8 mouse cellular contexts compared by ENCODE assay signal in the genomic region with DNA sequence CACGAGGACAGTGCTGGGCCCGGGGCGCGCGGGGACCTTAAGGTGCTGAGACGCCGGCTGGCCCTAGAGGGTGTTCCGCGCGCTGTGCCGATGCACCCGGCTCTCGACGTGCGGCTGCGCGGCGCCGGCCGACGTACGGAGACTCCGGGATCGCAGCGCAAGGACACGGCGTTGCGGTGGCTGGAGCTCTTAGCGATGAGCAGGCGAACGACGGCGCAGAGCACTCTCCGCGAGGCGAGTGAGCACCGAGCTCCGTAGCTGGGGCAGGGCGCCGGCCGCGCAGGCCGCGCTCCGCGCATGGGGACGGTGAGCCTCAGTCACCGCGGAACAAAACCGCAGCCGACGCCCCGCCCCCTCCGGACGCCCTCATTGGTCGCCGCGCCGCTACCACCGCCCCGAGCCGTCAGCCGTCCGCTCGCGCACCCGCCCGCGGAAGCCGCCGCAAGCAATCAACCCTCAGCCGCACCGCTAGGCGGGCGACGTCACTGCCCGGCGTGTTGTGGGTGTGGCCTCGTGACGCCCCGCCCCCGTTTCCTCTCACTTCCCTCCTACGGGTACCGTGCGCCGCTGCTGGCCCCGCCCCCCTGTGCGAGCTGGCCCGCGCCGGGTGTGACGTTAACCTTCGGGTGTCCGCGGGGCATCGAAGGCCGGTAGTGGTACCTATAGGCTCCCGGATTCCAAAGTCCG. TPM values are rescaled to one million over a fixed set of nuclear protein-coding genes. Genes with fewer than 3 reads are reported as not detected.
DNase-seq lines count a peak whose midpoint lies in the region; ATAC-seq and TF ChIP-seq lines count a peak whose summit lies in the region.

Fam53a (minus strand) TSS at position 335 of the 687 bp plus-strand sequence.
Gm9903 (plus strand) TSS at position 625 of the 687 bp plus-strand sequence.

- under 1% methylated on average over 91 of the region's 99 CpGs for WGBS in forebrain, embryonic 11.5 days
- under 1% methylated on average over 96 of the region's 99 CpGs for WGBS in heart, embryonic 16.5 days
- under 1% methylated on average over 99 of the region's 99 CpGs for WGBS in liver, embryonic 15.5 days (ENCODE audit: insufficient replicate concordance)
- WGBS in neural tube, embryonic 11.5 days, result under 1% methylated on average over 77 of the region's 99 CpGs
- under 1% methylated on average over 84 of the region's 99 CpGs for WGBS in stomach, embryonic 16.5 days

- H3K9me3 ChIP-seq in E14TG2a.4 (ENCODE audit: low read length), result no peaks in the 10 kb centered on the region
- no peaks in the 10 kb centered on the region for H3K9me3 ChIP-seq in forebrain, embryonic 11.5 days (ENCODE audit: control insufficient read depth, low read length)
- H3K9me3 ChIP-seq in heart, embryonic 16.5 days (replicated peaks; ENCODE audit: control insufficient read depth, low read length), result no peaks in the 10 kb centered on the region
- no peaks in the 10 kb centered on the region for H3K9me3 ChIP-seq in liver, embryonic 15.5 days (replicated peaks)
- no peaks in the 10 kb centered on the region for H3K9me3 ChIP-seq in neural tube, embryonic 11.5 days (ENCODE audit: control insufficient read depth, low read length)
- no peaks in the 10 kb centered on the region for H3K9me3 ChIP-seq in stomach, embryonic 16.5 days (replicated peaks; ENCODE audit: control insufficient read depth, low read length)

- TF ChIP-seq CTCF in E14TG2a.4 (conservative IDR thresholded peaks at IDR 0.05; ENCODE audit: low read length), result no peak

- peaks cover 22% of the 10 kb centered on the region for H3K36me3 ChIP-seq in E14TG2a.4 (ENCODE audit: insufficient read depth, low read length)
- H3K36me3 ChIP-seq in forebrain, embryonic 11.5 days (ENCODE audit: control insufficient read depth, insufficient read depth, low read length), result no peaks in the 10 kb centered on the region
- no peaks in the 10 kb centered on the region for H3K36me3 ChIP-seq in heart, embryonic 16.5 days (ENCODE audit: control insufficient read depth, insufficient read depth)
- H3K36me3 ChIP-seq in liver, embryonic 15.5 days (replicated peaks), result peaks cover under 1% of the 10 kb centered on the region
- H3K36me3 ChIP-seq in neural tube, embryonic 11.5 days (ENCODE audit: control insufficient read depth, insufficient read depth, low read length), result no peaks in the 10 kb centered on the region
- no peaks in the 10 kb centered on the region for H3K36me3 ChIP-seq in stomach, embryonic 16.5 days (ENCODE audit: control insufficient read depth, insufficient read depth, low read length)

- peak; percentile 93 for DNase-seq in c-Kit-positive CD71-positive TER-119-negative erythroid progenitor cells, embryonic 14.5 days (ENCODE audit: low read depth)
- DNase-seq in forebrain, embryonic 11.5 days (ENCODE audit: low spot score), result peak; percentile 100
- peak; percentile 100 for DNase-seq in kidney, postnatal 36 days
- DNase-seq in neural tube, embryonic 11.5 days (ENCODE audit: low spot score), result peak; percentile 99

- H3K4me1 ChIP-seq in E14TG2a.4 (replicated peaks; ENCODE audit: low read depth, low read length), result peaks cover 33% of the 10 kb centered on the region
- H3K4me1 ChIP-seq in forebrain, embryonic 11.5 days (replicated peaks; ENCODE audit: control insufficient read depth, insufficient read depth, low read length), result no peaks in the 10 kb centered on the region; the same call in 1 of the 2 replicates
- H3K4me1 ChIP-seq in heart, embryonic 16.5 days (ENCODE audit: control insufficient read depth, insufficient read depth, low read length), result peaks cover 23% of the 10 kb centered on the region
- H3K4me1 ChIP-seq in liver, embryonic 15.5 days (replicated peaks), result peaks cover 41% of the 10 kb centered on the region
- H3K4me1 ChIP-seq in neural tube, embryonic 11.5 days (ENCODE audit: control insufficient read depth, insufficient read depth, low read length), result peaks cover 7% of the 10 kb centered on the region; the same call in 1 of the 2 replicates
- H3K4me1 ChIP-seq in stomach, embryonic 16.5 days (ENCODE audit: control insufficient read depth, insufficient read depth, low read length), result peaks cover 18% of the 10 kb centered on the region

- H3K4me2 ChIP-seq in forebrain, embryonic 11.5 days (ENCODE audit: low read depth, low read length, severe bottlenecking), result peak within 1 kb of the TSS; percentile 90
- H3K4me2 ChIP-seq in heart, embryonic 16.5 days (ENCODE audit: low read depth, low read length), result peak within 1 kb of the TSS; percentile 91
- H3K4me2 ChIP-seq in liver, embryonic 15.5 days, result peak within 1 kb of the TSS; percentile 96
- peak within 1 kb of the TSS; percentile 73 for H3K4me2 ChIP-seq in neural tube, embryonic 11.5 days (ENCODE audit: low read depth)
- H3K4me2 ChIP-seq in stomach, embryonic 16.5 days (ENCODE audit: low read depth, low read length), result peak within 1 kb of the TSS; percentile 95

- peak within 1 kb of the TSS; percentile 81 for H3K9ac ChIP-seq in forebrain, embryonic 11.5 days (ENCODE audit: low read length)
- H3K9ac ChIP-seq in heart, embryonic 16.5 days (ENCODE audit: low read length), result peak within 1 kb of the TSS; percentile 85
- H3K9ac ChIP-seq in liver, embryonic 15.5 days, result peak within 1 kb of the TSS; percentile 90
- H3K9ac ChIP-seq in neural tube, embryonic 11.5 days (ENCODE audit: low read length), result peak within 1 kb of the TSS; percentile 73
- H3K9ac ChIP-seq in stomach, embryonic 16.5 days (ENCODE audit: low read length), result peak within 1 kb of the TSS; percentile 89

- H3K4me3 ChIP-seq in E14TG2a.4 (replicated peaks; ENCODE audit: low read length), result peak within 1 kb of the TSS; percentile 95
- peak within 1 kb of the TSS; percentile 75 for H3K4me3 ChIP-seq in forebrain, embryonic 11.5 days (ENCODE audit: low read depth, low read length)
- H3K4me3 ChIP-seq in heart, embryonic 16.5 days (ENCODE audit: low read length), result peak within 1 kb of the TSS; percentile 73
- peak within 1 kb of the TSS; percentile 88 for H3K4me3 ChIP-seq in liver, embryonic 15.5 days (replicated peaks)
- H3K4me3 ChIP-seq in neural tube, embryonic 11.5 days (ENCODE audit: low read depth, low read length), result peak within 1 kb of the TSS; percentile 61
- H3K4me3 ChIP-seq in stomach, embryonic 16.5 days (replicated peaks; ENCODE audit: low read length), result peak within 1 kb of the TSS; percentile 95

- no peaks in the 10 kb centered on the region; the same call in 1 of the 2 replicates for H3K27me3 ChIP-seq in E14TG2a.4 (ENCODE audit: insufficient read depth, low read length)
- H3K27me3 ChIP-seq in forebrain, embryonic 11.5 days (ENCODE audit: control insufficient read depth, insufficient read depth, low read length), result no peaks in the 10 kb centered on the region
- no peaks in the 10 kb centered on the region for H3K27me3 ChIP-seq in heart, embryonic 16.5 days (ENCODE audit: control insufficient read depth, insufficient read depth, low read length)
- H3K27me3 ChIP-seq in liver, embryonic 15.5 days, result no peaks in the 10 kb centered on the region
- no peaks in the 10 kb centered on the region for H3K27me3 ChIP-seq in neural tube, embryonic 11.5 days (ENCODE audit: control insufficient read depth, insufficient read depth, low read length)
- no peaks in the 10 kb centered on the region for H3K27me3 ChIP-seq in stomach, embryonic 16.5 days (ENCODE audit: control insufficient read depth, insufficient read depth, low read length)

- peak within 1 kb of the TSS; percentile 77 for H3K27ac ChIP-seq in forebrain, embryonic 11.5 days (ENCODE audit: low read depth, low read length)
- H3K27ac ChIP-seq in heart, embryonic 16.5 days (ENCODE audit: low read length), result peak within 1 kb of the TSS; percentile 91
- peak within 1 kb of the TSS; percentile 92 for H3K27ac ChIP-seq in liver, embryonic 15.5 days (replicated peaks)
- peak within 1 kb of the TSS; percentile 76 for H3K27ac ChIP-seq in neural tube, embryonic 11.5 days (ENCODE audit: low read depth, low read length)
- H3K27ac ChIP-seq in stomach, embryonic 16.5 days (ENCODE audit: low read length), result peak within 1 kb of the TSS; percentile 93

- peak; percentile 95 for ATAC-seq in forebrain, embryonic 11.5 days (replicated peaks; ENCODE audit: low FRiP score)
- peak; percentile 97 for ATAC-seq in heart, embryonic 16.5 days (replicated peaks; ENCODE audit: extremely low read depth, insufficient read depth, low FRiP score)
- ATAC-seq in liver, embryonic 15.5 days (ENCODE audit: insufficient read depth), result peak; percentile 95
- ATAC-seq in neural tube, embryonic 11.5 days (ENCODE audit: insufficient read depth, low FRiP score, low TSS enrichment), result peak; percentile 95
- peak; percentile 97 for ATAC-seq in stomach, embryonic 16.5 days (ENCODE audit: insufficient read depth, low FRiP score)

RNA-seq across cellular contexts. Expression of gene Fam53a, which starts in this region (rescaled TPM):
- 71.4 and 74.4 TPM in 2 replicates for polyA plus RNA-seq in forebrain, embryonic 11.5 days (2014; fragmentation: Nextera tagmentation; extraction: Ambion mirVana)
- polyA plus RNA-seq in heart, embryonic 16.5 days (2015; fragmentation: Nextera tagmentation; extraction: Ambion mirVana), result 52.2 and 56.2 TPM in 2 replicates
- 18.3 and 19.7 TPM in 2 replicates for polyA plus RNA-seq in liver, embryonic 15.5 days (2015; fragmentation: Nextera tagmentation; extraction: Ambion mirVana)
- 53.4 and 59.3 TPM in 2 replicates for polyA plus RNA-seq in neural tube, embryonic 11.5 days (2014; fragmentation: Nextera tagmentation; extraction: Ambion mirVana)
- polyA plus RNA-seq in stomach, embryonic 16.5 days (2015; fragmentation: Nextera tagmentation; extraction: Ambion mirVana), result 50.3 and 53.3 TPM in 2 replicates

RNA-seq across cellular contexts. Expression of gene Gm9903, which starts in this region (rescaled TPM):
- 0.48 and 0.55 TPM in 2 replicates for polyA plus RNA-seq in forebrain, embryonic 11.5 days (2014; fragmentation: Nextera tagmentation; extraction: Ambion mirVana)
- 0.65 and 1.00 TPM in 2 replicates for polyA plus RNA-seq in heart, embryonic 16.5 days (2015; fragmentation: Nextera tagmentation; extraction: Ambion mirVana)
- polyA plus RNA-seq in liver, embryonic 15.5 days (2015; fragmentation: Nextera tagmentation; extraction: Ambion mirVana), result 0.08 TPM in 2 replicates
- polyA plus RNA-seq in neural tube, embryonic 11.5 days (2014; fragmentation: Nextera tagmentation; extraction: Ambion mirVana), result 0.58 and 0.77 TPM in 2 replicates
- 0.27 and 0.51 TPM in 2 replicates for polyA plus RNA-seq in stomach, embryonic 16.5 days (2015; fragmentation: Nextera tagmentation; extraction: Ambion mirVana)

Comparison
In these comparisons a context has a peak if more than half of its experiments do, and no peak if none do; other contexts are left out.
1. Peak in every context shown above with its lines: DNase-seq, ATAC-seq, H3K4me3 ChIP-seq and H3K27ac ChIP-seq.